Mouse (Mus musculus) MEL (cell line): ENCODE results near the gene Plxnc1.

Experiments used
- CHD2 ChIP-seq: IDR thresholded peaks from 2 replicates; pipeline ENCODE4 v1.6.1; 2011; ENCODE audit warnings: low read length, improper control_type of control experiment
- CTCF ChIP-seq, 3 experiments: IDR thresholded peaks in 2 of 3; conservative IDR thresholded peaks in 1 of 3; 2 replicates each; pipeline ENCODE4 v1.5.1; 2011 to 2012; ENCODE audit warnings: low read length in 3 of 3, low read depth in 2 of 3, mild to moderate bottlenecking in 2 of 3, improper control_type of control experiment in 1 of 3, inconsistent platforms in 1 of 3, mixed read lengths in 1 of 3, moderate library complexity in 1 of 3; ENCODE audit not compliant: control insufficient read depth in 1 of 3, insufficient read depth in 1 of 3, poor library complexity in 1 of 3, severe bottlenecking in 1 of 3
- E2F4 ChIP-seq: IDR thresholded peaks from 2 replicates; pipeline ENCODE4 v1.6.1; 2011; ENCODE audit warnings: low read depth, low read length, improper control_type of control experiment, borderline replicate concordance
- EP300 ChIP-seq, 2 experiments: IDR thresholded peaks; 2 replicates each; pipeline ENCODE4 v1.6.1; 2011; ENCODE audit warnings: improper control_type of control experiment in 2 of 2, low read length in 2 of 2, low read depth in 1 of 2, mild to moderate bottlenecking in 1 of 2
- GATA1 ChIP-seq: IDR thresholded peaks from 2 replicates; pipeline ENCODE4 v1.6.1; 2011; ENCODE audit warnings: low read depth, low read length, improper control_type of control experiment
- HCFC1 ChIP-seq: IDR thresholded peaks from 2 replicates; pipeline ENCODE4 v1.6.1; 2012; ENCODE audit warnings: low read depth, mild to moderate bottlenecking, inconsistent platforms, low read length, improper control_type of control experiment, moderate library complexity
- JUND ChIP-seq: IDR thresholded peaks from 2 replicates; pipeline ENCODE4 v1.6.1; 2011; ENCODE audit warnings: low read depth, mild to moderate bottlenecking, improper control_type of control experiment, low read length
- MAX ChIP-seq: IDR thresholded peaks from 2 replicates; pipeline ENCODE4 v1.6.1; 2011; ENCODE audit warnings: low read length, improper control_type of control experiment
- MAZ ChIP-seq: IDR thresholded peaks from 2 replicates; pipeline ENCODE4 v1.6.1; 2012; ENCODE audit warnings: low read depth, mild to moderate bottlenecking, inconsistent platforms, low read length, improper control_type of control experiment
- MXI1 ChIP-seq: IDR thresholded peaks from 2 replicates; pipeline ENCODE4 v1.6.1; 2011; ENCODE audit warnings: mild to moderate bottlenecking, low read depth, low read length, improper control_type of control experiment
- POLR2A ChIP-seq, 2 experiments: IDR thresholded peaks; 2 replicates each; pipeline ENCODE4 v1.6.1; 2011 to 2012; ENCODE audit warnings: low read length in 2 of 2, mild to moderate bottlenecking in 2 of 2, control low read depth in 1 of 2, improper control_type of control experiment in 1 of 2, low read depth in 1 of 2, moderate library complexity in 1 of 2; ENCODE audit not compliant: control insufficient read depth in 1 of 2, insufficient read depth in 1 of 2, poor library complexity in 1 of 2
- TCF12 ChIP-seq: IDR thresholded peaks from 2 replicates; pipeline ENCODE4 v1.6.1; 2014; ENCODE audit warnings: low read depth, mild to moderate bottlenecking, inconsistent platforms, low read length, improper control_type of control experiment, moderate library complexity
- USF1 ChIP-seq: IDR thresholded peaks from 2 replicates; pipeline ENCODE4 v1.6.1; 2014; ENCODE audit warnings: low read depth, mild to moderate bottlenecking, inconsistent platforms, low read length, improper control_type of control experiment, moderate library complexity
- ZNF384 ChIP-seq: IDR thresholded peaks from 2 replicates; pipeline ENCODE4 v1.6.1; 2012; ENCODE audit warnings: low read depth, mild to moderate bottlenecking, inconsistent platforms, low read length, improper control_type of control experiment

DNA sequence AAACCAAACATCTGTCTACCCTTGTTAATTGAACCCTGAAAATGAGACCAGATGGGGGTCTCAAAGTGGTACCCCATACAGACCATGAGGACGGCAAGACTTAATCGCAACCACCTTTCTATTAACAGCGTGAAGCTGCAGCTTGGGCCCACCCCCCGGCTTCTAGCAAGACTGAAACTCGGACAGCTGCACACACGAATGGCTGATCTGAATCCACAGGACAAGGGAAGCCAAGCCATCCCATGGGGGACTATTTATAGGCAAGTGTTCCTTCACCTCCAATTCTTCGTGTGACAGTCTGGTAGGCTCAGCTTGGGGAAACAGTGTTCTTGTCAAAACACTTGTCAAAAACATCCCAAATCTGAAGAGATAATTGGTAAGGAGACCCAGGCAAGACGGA is 24.1 kb downstream of the Plxnc1 start:
- no peak for TF ChIP-seq ZNF384
- TF ChIP-seq JUND, result no peak
- TF ChIP-seq HCFC1, result no peak
- TF ChIP-seq E2F4, result no peak
- TF ChIP-seq POLR2A (IDR thresholded peaks at IDR 0.05; ENCODE audit: control insufficient read depth in 1 of 2, insufficient read depth in 1 of 2, low read depth in 1 of 2, low read length in 2 of 2, poor library complexity in 1 of 2), result no peak
- TF ChIP-seq USF1, result no peak
- no peak for TF ChIP-seq TCF12
- no peak for TF ChIP-seq EP300 (IDR thresholded peaks at IDR 0.05; ENCODE audit: low read depth in 1 of 2, low read length in 2 of 2)
- no peak for TF ChIP-seq MAZ
- no peak for TF ChIP-seq CTCF (IDR thresholded peaks at IDR 0.05 in 2 of 3, conservative IDR thresholded peaks at IDR 0.05 in 1 of 3; ENCODE audit: control insufficient read depth in 1 of 3, insufficient read depth in 1 of 3, low read depth in 2 of 3, low read length in 3 of 3, poor library complexity in 1 of 3, severe bottlenecking in 1 of 3)
- no peak for TF ChIP-seq MXI1
- TF ChIP-seq GATA1, result no peak
- no peak for TF ChIP-seq MAX
- TF ChIP-seq CHD2, result no peak
